Mouse (Mus musculus) kidney, postnatal 25 days (tissue): ENCODE measurements at regions not wholly inside any gene's neighbourhood (a gene's known extent, or its start where the extent isn't known, plus 50 kb on each side); places are given as distances from the start of the nearest gene placed in this dataset.
A peak's percentile ranks its signal among the peaks of the same experiment; 100 is the strongest.

ENCODE experiments used
- DNase-seq, 2 experiments: peaks; one replicate each; pipeline ENCODE4 v3.0.0; 2021; ENCODE audit warnings: mixed read lengths in 2 of 2

DNA sequence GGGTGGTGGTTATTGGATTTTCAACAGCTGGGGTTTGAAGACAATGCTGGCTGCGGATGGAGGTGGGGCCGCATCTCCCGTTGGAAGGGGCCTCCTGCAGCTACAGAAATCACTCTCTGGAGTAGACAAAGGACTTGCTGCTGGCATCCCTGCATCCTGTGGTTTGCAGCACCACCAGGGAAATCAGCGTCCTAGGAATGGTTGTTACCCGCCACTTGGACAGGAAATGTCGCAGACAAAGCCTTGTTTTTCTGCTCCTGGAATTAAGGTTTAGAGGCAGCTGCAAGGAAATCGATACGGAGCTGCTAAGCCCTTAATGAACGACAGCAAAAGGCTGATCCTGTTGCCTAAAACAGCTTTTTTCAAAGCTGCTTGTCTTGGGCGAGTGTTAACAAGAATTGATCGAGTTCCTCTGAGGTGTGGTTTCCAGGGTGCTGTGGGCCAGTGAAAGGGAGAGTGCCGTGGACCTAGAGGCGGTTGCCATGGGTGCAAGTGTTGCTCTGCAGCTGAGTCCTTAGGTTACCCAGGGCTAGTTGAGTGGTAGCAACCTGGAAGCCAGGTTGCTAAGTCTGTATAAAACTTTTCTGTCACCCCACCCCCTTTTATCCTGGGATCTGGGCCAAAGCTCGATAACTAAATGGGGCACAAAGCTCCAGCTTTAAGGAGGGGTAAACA lies 230.6 kb upstream of the Chd6 start:
- no peak for DNase-seq

- DNase-seq: no peak
Measured at GRCm38 (mm10) chr2:161338953-161339326, 230.1 kb upstream of the Chd6 start.

DNA sequence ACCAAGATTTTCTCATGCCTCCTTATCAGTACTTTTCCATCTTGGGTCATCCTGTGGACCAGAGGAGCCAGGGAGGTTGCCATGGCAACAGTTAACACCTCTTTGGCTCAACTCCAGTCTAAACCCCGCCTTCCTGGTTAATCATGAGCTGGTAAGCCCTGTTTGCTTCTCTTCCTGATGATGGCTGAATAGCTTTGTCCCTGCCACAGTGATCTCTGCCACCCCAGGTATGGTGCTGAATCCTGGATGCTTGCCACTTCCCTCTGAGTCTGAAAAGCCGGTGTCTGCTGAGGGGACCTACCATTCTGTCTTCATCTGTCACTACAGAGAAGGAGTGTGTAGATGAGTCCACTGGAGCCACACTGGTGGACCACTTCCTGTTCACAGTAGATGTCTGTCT lies 223.8 kb upstream of the Chd6 start:
- DNase-seq: peak; percentile 43 to 58

- DNase-seq: no peak
Measured at GRCm38 (mm10) chr2:161331850-161332365, 223.0 kb upstream of the Chd6 start.

GRCm38 (mm10) chr2:161302796-161303195 lies 193.9 kb upstream of the Chd6 start:
- DNase-seq: no peak

DNA sequence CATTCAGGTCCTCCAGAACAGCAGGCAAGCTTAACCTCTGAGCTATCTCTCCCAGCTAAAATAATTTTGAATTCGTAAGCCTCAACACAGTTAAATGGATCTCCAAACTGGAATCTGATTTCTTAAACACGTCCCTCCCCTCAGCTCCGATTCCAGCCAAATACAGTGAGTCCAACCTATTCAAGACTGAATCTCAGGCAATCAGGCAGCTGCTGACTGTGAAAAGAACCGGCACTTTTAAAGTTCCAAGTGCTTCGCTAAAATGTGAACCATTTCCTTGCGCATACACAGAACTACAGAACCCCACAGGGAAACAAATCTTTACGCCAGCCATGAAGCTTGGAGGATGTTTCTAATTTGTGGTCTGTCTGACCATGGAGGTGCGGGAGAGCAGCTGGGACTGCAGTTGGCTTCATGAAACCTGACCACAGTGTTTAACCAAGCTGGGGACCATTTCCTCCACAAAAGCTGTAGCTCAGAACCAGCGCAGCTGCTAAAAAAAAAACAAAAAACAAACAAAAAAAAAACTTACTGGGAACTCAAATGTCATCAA lies 160.1 kb upstream of the Chd6 start:
- no peak for DNase-seq

GRCm38 (mm10) chr2:161266476-161266875 lies 157.6 kb upstream of the Chd6 start:
- no peak for DNase-seq

DNA sequence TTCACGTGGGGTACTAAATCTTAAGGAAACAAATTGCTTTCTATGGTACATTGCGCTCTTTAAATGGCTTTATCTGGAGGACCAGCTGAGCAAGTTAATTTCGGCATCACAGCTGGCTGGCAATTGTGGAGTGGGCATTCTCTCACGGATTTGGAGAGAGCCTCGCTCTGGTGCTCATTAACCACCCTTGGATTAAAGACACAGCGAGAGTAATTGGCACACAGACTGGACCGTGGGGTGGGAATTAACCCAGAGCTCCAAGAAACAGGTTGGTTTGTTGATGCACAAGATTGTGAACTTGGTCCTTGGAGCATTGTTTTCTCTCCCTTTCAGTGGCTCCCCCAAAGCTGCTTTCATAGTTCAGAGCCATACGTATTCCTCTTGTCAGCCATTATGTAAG lies 156.3 kb upstream of the Chd6 start:
- DNase-seq: peak in 1 of 2 experiments; percentile 37

DNA sequence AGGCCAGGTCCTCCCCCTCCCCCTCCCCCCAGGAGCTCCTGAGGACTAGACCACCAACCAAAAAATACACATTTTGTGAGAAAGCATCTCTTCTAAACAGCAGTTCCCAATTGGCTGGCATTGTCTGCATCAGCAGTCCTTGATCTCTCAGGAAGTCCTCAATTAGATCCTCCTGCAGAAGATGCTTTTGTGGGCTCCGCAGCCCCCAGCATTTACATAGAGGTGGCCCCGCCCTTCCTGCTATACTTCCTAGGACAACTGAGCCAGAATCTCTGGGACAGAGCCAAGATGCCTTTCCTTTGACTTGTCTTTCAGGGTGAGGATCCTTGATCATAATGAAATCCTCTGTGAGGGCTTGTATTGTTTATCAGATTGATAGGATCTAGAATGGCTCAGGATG lies 143.9 kb upstream of the Chd6 start:
- no peak for DNase-seq

DNA sequence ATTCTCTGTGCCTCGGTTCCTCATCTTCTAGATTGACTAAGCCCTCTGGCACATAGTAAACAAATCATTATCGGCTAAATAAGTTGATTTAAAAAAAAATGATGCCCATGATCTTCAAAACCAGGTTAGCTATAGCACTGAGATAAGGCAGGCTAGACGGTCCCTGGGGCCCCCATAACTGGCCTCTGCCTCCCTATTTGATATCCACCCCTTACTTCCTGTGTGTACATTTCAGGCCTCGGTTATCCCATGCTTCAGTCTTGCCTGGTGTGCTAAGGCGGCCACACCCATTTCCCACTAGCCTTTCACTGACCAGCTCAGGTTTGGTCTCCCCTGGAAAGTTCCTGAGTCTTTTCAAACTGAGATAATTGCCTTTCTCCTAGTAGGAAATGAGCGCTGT lies 132.8 kb upstream of the Chd6 start:
- no peak for DNase-seq

- DNase-seq: no peak
Measured at GRCm38 (mm10) chr2:161237280-161237819, 128.5 kb upstream of the Chd6 start.

DNA sequence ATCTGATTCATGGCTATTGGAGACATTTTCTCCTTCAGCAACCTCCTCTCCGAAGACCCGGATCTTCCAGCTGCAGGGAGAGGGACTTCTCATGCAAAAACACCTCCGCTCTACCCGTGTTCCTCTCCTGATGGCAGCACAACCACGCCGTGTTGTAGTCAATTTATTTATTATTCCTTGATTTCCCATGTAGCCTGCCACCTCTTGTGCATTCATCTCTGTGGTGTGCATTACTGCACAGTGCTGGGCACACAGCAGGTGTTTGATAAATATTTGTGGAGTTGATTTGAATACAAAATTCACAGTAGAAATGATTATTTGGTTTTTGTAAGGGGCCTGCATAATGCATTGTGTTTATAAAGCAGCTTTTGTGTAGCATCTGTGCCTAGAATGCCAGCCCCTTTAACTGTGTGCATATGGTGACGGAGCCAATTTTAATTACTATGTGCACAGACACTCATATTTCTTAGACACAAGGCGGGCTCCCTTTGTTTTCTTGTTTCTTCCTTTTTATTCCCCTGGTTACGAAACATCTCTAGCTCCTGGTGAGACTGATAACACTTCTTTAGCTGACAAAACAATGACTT lies 124.4 kb upstream of the Chd6 start:
- no peak for DNase-seq

GRCm38 (mm10) chr2:161231405-161231804 lies 122.5 kb upstream of the Chd6 start:
- DNase-seq: no peak

DNA sequence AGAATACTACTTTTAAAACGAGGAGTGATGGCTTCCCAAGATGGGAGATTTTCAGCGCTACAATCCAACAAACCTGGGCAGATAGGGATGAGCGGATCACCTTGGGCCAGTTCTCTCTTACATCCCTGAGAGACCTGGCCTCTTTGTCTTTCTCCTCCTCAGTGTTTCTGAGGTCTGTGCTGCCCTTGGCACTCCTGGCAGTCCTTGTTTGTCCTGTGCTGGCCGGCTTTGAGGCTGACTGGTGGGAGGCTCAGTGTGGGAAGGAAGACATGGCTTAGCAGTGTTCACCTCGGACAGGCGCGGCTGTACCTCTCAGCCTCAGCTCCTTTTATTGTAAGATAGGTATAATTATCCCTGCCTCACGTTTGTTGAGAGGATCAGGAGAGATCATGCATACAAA lies 106.9 kb upstream of the Chd6 start:
- DNase-seq: no peak

DNA sequence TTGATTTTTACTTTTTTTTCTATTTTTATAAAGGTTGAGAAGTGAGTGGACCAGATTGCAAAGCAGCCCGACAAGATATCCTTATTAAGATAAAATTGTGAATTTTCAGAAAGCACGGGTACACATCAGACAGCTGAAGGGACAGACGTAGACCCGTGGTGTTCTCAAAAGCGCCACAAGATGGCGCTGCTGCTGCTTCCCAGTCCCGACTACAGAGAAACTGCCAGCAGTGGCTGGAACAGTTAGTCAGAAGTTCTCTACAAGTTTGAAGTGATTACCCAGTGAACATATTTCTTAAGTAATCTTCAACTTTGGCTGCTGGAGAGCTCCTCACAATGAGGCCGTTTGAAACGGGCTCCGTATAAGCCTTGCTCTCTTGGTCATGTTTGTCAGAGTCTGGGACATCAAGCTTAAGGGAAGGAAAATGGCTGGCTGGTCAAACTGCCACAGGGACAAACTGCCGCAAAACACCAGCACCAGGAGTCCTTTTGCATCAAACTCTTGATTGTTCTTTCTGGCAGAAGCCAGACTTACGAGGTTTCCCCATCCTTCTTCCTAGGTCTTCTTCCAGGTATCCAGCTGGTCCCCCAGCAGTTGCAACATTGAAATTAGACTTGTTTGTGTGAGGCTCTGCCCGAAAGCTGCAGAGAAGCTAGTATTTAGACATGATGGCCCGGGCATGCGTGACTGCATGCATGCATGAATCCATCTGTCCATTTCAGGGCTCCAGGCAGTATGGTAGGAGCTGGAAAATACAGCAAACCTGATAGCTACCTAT lies 106.0 kb upstream of the Chd6 start:
- DNase-seq: peak; percentile 75 to 82

DNA sequence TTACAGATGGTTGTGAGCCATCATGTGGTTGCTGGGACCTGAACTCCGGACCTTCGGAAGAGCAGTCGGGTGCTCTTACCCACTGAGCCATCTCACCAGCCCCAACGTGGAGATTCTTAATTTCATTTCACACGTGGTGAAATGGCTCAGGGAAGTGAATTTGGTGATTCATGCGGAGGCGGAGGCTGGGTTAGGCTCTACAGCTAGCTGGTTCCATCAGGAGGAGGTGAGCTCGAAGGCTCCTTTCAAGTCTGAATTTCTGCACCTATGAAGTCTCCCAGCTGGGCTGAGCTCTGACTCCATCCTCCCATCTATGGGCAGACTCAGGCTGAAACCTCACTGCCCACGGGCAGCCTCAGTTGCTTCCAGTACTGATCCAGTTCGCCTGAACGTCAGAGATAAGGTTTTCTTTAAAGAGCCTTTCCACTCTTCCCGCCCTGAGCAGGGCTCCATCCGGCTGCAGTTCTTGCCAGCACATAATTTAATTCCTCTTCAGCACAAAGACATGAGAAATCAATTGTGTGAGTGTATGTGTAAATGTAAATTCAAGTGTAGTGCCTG lies 103.5 kb upstream of the Chd6 start:
- DNase-seq: no peak

DNA sequence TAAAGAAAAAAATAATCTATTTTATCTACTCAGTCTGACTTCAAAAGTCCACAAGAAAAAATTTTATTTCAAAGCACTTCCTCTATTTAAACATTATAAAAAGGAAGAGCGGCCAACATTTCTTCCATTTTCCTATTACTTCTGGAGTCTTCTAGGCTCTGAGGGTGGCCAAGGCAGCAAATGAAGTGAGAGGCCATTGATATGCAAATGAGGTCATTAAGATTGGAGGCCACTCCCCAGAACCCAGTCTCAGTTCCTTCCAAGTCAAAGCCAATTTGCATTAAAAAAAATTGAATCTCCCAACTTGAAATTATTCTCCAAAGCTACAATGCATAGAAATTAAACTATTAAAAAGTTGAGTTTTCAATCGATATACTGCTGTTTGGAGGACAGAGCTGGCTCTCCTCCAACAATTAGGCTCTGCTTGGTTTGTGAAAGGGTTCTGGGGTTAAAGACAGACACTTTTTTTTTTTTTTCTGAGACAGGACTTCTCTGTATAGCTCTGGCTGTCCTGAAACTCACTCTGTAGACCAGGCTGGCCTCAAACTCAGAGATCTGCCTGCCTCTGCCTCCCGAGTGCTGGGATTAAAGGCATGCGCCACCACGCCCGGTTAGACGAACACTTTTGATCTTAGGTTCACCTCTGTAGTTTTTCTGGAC lies 88.0 kb upstream of the Chd6 start:
- no peak for DNase-seq

- DNase-seq: no peak
Measured at GRCm38 (mm10) chr2:161187516-161187915, 78.6 kb upstream of the Chd6 start.

DNA sequence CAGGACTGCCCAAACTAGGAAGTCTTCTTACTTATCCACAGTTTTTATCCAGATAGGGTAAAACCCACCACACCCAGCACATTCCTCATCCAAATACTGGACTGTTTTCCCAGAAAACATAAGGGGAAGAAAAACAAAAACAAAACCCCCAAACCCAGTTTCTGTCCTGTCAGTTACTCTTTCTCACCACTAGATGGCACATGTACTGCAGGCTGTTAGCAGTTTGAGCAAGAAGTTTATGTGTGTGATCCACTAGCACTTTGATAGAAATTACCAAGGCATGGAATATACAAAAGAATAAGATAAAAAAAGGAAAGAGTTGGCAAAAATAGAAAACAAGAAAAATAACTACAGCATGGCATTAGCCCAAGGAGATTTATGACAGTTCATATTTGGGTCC lies 76.2 kb upstream of the Chd6 start:
- DNase-seq: no peak

DNA sequence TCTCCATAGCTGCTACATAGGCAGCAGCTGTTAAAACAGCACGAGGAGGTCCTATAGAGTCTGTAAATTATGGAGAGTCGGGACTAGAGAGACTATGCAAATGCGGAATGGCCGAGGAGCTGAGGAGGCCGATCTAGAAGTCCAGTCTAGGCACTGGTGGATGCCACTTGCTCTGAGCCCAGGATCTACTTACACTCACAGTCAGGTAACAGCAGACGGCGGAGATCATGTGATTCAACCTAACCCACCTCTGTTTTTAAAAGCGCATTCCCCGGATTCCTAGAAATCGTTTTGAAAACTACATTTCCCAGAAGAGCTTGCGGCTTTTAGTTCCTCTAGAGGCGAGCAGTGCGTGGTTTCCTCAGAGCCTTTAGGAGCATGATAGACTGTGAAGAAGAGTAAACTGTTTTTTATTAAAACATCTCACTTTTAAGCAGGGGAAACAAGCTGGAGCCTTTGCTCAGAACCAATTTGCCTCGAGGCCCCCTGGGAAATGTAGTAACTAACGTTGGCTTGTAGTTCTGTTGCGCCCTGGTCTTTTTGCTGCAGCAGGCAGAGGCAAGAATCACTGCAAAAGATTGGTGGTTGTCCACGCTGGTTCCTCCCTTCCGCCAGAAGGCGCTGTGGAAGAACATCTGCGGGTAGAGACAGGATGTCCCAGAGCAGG lies 68.6 kb upstream of the Chd6 start:
- peak; percentile 80 to 87 for DNase-seq

DNA sequence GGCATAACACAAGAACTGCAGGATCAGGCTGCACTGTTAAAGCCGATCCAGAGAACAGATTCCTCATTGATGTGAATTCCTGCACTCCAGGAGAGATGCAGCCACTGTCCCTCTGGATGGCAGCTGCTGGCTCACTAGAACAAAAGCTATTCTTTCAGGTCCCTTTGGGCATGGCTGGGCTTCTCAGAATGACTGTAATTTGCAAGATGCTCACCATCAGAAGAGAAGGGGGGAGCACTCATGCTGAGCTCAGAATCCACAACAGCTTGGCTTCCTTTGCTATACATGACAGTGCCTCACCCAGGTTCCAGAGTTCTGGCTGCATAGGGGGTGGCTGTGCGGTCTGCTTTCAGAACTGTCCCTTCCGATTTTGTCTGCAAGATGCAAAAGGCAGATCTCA lies 57.8 kb upstream of the Chd6 start:
- DNase-seq: no peak

- no peak for DNase-seq
Measured at GRCm38 (mm10) chr2:161165495-161165894, 56.6 kb upstream of the Chd6 start.
